Mouse (Mus musculus): ENCODE measurements around the gene Micu2.

The Micu2 gene

DNA sequence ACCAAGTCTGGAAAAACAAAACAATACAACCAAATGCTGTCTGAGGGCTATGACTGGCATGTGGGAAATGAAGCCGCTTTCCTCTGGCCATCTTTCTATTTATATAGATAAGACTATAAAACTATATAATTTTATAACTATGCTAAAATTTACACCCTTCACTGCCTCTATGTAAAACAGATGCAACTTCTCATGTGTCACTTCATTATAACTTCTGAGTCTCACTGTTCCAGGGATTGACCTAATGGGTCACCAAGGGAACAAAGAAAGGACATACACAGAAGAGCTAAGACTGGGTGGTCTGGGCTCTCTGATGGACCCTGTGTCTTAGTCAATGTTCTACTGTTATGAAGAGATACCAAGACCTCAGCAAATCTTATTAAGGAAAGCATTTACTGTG, 106.1 kb downstream of the Micu2 start:
- DNase-seq (ENCODE audit: low read depth, low spot score): no peak

DNA sequence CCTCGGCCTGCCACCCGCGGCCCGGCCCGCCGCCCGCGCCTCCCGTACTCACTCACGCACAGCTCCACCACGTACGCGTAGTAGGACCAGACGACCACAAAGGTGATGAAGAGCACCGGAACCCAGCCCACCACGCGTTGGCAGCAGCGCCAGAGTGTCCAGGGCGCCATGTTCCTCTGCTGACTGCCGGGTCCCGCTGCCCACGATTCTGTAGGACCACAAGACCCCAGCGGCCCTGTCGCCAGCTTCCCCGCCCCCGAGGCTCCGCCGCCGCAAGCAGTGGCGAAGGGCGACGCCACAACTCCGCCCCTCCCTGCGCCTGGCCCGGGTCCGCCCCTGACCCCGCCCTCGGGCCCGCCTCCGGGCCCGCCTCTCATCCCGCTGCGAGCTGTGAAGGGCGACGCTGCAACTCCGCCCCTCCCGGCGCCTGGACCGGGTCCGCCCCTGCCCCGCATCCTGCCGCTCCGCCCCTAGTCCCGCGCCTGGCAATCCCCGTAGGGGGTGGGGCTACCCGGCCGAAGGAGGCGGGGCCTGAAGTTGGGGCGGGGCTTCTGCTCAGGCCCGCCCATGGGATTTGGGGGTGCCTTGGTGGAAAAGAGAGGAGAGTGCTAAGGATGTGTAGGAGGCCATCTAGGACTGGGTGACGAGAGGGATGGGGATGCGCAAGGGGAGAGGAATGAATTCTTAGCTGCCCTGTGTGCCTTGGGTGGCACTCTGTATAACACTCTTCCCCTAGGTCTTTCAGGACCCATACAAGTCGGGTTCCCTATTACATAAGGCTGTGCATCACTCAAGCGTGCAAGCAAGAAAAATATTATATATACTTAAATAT, 108.8 kb downstream of the Micu2 start, which contains the start of gene Zdhhc20:
Gene Zdhhc20, minus strand, starts transcription at position 266 of the 832 bp plus-strand sequence.
- DNase-seq (ENCODE audit: low read depth, low spot score): peak; percentile 90

DNA sequence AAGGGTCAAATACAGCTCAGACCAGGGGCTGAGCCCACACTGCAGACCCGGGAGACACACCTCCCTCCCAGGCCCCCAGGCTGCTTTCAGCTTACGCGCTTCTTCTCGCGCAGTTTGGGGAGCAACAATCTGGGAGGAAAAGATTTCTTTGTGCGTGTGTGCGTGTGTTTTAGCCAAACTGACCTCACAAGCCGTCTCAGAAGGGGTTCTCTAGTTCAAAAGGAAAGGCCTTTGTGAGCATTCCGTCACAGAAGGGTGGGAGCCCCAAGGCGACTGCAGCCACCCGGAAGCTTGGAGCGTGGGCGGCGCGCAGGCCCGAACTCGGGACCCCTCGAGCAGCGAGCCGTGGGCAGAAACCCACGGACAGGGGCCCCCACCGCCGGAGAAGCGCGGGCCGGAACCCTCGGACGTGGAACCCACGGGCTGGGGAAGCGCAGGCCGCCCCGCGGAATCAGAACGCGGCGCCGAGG, 109.5 kb downstream of the Micu2 start:
- DNase-seq (ENCODE audit: low read depth, low spot score): peak; percentile 28

DNA sequence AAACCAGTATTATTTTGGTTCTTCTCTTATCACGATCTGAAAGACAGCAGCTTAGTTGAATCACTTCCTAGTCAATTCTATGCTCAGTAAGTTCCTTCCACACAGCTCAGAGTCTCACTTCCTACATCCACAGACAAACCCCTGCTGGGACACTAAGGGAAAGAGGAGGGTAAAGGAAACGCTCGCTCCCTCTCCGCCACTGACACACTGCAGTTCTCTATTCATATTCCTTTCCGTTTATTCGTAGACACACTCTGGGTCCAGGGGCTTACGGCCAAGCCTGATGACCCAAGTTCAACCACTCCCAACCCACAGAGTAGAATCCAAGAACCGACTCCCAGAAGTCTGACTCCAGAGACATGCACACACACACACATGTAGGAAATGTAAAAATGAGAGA, 111.9 kb downstream of the Micu2 start:
- no peak for DNase-seq (ENCODE audit: low read depth, low spot score)

DNA sequence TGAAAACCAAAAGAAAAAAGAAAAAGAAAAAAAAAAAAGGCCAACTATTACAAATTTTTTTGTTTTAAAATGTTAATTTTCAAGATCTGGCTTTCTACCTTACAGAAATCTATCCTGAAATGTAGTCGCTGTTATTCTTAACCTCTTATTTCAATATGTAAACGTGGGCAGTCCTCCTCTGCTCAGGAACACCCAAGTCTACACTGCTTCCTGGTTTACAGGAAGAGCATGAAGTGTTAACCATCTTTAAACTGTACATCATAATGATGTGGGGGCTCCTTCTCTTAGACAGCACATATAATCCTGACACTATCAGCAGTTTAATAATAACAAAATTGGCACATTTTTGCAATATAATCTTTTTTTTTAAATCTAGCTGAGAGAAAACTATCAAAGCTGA, 113.0 kb downstream of the Micu2 start:
- no peak for DNase-seq (ENCODE audit: low read depth, low spot score)

DNA sequence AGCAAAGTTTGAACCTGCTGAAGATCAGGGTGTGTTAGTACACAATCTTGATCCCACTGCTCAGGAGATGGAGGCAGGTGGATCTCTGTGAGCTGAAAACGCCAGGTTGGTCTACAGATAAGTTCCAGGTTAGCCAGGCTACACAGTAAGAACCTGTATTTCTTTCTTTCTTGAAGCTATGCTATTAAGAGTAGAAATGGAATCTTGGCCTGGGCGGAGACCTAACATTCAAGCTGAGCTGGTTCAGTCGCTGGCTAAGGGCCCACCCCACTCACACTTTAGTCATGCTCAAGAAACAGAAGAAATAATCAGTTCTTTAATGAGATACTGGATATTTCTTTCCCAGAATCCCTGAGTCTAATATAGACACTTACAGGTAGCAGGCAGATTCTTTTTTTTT, 115.7 kb downstream of the Micu2 start:
- no peak for DNase-seq (ENCODE audit: low read depth, low spot score)

DNA sequence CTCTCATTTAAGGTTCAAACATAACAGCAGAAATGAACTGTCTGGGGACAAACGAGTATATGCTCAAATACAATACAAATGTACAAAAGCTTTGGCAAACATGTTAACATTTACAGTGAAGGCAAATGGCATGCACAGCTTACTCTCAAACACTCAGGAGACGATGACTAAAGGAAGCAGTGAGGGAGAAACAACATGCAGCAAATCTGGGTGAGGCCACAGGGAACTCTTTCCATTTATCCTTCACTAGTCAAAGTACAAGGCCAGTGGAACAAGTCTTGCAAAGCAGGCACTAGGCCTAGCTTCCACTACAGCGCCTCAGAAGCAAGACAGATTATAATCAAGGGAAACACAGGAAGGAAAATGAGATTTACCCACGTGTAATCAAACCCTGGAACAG, 116.3 kb downstream of the Micu2 start:
- no peak for DNase-seq (ENCODE audit: low read depth, low spot score)

DNA sequence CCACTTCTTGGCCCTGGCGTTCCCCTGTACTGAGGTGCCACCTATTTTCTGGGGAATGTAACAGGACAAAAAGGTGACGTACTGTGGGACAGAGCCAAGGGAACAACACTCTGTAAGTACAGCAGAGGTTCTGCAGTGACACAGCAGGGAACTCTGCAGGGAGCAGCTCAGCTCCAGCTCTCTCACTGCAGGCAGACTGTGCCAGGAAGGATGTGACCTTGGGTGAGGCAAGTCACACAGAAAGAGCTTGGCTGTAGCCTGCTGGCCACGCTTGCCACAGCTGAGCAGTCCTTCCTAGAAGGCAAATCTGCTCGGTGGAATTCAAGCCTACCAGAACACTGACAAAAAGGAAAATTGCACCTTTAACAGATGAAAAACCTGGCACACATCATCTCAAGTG, 117.3 kb downstream of the Micu2 start:
- no peak for DNase-seq (ENCODE audit: low read depth, low spot score)

DNA sequence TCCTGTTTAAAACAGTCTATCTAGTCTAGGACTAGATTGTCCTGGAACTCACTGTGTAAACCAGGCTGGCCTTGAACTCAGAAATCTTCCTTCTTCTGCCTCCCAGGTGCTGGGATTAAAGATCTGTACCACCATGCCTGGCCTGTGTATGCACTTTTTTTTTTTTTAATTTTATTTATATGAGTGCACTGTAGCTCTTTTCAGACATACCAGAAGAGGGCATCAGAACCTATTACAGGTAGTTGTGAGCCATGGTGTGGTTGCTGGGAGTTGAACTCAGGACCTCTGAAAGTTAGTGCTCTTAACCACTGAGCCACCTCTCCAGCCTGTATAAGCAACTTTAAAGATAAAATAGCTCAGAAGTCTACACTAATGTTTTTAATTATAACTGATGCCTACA, 118.0 kb downstream of the Micu2 start:
- DNase-seq (ENCODE audit: low read depth, low spot score): no peak

DNA sequence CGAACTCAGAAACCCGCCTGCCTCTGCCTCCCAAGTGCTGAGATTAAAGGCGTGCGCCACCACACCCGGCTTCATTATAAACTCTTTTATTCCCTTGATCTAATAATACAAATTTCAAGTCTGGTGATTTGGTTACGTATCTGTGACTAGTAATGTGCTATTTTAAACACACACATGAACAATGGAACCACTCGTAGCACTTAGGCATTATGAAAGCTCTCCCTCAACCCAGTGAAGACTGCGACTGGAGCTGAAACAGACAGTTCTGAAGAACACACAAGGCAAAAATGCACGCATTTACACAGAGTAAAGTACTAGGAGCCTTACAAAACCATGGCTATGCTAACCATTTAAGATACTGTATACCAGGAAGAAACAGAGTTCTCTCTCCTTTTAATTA, 121.1 kb downstream of the Micu2 start:
- no peak for DNase-seq (ENCODE audit: low read depth, low spot score)

DNA sequence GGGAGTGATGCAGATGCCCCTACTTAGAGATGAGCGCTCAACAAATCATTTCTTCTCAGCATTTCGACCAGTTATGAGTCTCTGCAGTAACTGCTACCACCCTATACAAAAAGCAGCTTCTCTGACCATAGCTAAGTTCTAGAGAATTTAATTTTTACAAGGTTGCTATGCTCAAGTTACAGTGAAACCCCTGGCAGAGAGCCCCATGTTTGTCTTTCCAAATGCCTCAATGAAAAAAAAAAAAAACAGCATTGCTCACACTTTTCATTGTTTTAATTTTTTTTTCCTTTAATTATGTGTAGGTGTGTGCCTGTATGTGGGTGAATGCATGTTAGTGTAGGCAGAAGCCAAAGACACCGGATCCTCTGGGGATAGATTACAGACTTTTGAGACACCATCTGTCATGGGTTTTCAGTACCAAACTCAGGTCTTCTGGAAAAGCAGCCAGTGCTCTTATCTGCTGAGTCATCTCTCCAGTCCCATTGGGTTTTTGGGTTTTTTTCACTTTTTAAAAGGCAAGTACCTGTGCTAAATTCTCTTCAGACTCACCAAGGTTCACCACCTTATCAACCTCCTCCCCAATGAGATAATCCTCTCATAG, 132.3 kb downstream of the Micu2 start:
- no peak for DNase-seq (ENCODE audit: low read depth, low spot score)

Data from retina, postnatal 7 days (tissue).